Mouse (Mus musculus): ENCODE results near the gene Trnau1ap. TPM values are rescaled to one million over a fixed set of nuclear protein-coding genes. Genes with fewer than 3 reads are reported as not detected.

The Trnau1ap gene
- polyA plus RNA-seq, 1 experiment = 103 TPM

GRCm38 (mm10) chr4:132291056-132291455, 38.3 kb downstream of the Trnau1ap start:
- no peak for TF ChIP-seq GATA1 (IDR thresholded peaks at IDR 0.05; ENCODE audit: low read length)

GRCm38 (mm10) chr4:132275949-132276348, 53.4 kb downstream of the Trnau1ap start:
- no peak for TF ChIP-seq GATA1 (IDR thresholded peaks at IDR 0.05; ENCODE audit: low read length)

GRCm38 (mm10) chr4:132274156-132274862, 55.0 kb downstream of the Trnau1ap start, which contains the start of gene Taf12:
Taf12 (plus strand) TSS chr4:132274375.
- no peak for TF ChIP-seq GATA1 (IDR thresholded peaks at IDR 0.05; ENCODE audit: low read length)

GRCm38 (mm10) chr4:132273166-132273565, 56.2 kb downstream of the Trnau1ap start:
- TF ChIP-seq GATA1 (IDR thresholded peaks at IDR 0.05; ENCODE audit: low read length) = no peak

DNA sequence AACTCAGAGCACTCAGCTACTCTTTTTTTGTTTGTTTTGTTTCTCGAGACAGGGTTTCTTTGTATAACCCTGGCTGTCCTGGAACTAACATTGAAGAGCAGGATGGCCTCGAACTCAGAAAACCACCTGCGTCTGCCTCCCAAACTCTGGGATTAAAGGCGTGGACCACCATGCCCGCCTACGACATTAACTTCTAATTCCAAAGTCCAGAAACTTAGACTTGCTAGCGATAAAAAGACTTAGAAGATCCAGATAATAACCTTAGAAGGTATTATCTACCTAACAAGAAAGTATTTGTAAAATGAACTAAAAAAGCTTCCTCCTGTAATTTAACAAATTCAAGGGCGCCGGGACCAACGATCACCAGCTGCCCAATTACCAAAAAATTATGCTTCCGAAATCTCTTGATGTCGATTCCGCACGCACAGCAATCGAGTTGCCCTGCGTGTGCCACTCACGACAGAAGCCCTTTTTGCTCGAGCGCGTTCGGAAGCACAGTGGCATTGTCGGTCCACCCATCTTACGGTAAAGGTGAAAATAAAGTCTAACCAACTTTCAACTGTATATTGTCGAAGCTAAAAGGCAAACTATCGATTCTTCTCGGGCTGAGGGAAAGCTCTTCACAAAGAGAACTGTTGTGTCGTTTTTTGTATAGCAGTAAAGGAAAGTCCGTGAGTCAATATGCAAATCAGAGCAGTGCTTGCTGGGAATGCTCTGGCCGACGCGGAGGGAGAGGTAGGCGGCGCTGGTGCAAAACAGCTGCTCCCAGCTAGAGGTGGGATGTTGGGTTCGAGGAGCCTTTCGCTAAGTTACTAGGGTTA, 59.4 kb downstream of the Trnau1ap start:
- TF ChIP-seq GATA1 (IDR thresholded peaks at IDR 0.05; ENCODE audit: low read length) = no peak

DNA sequence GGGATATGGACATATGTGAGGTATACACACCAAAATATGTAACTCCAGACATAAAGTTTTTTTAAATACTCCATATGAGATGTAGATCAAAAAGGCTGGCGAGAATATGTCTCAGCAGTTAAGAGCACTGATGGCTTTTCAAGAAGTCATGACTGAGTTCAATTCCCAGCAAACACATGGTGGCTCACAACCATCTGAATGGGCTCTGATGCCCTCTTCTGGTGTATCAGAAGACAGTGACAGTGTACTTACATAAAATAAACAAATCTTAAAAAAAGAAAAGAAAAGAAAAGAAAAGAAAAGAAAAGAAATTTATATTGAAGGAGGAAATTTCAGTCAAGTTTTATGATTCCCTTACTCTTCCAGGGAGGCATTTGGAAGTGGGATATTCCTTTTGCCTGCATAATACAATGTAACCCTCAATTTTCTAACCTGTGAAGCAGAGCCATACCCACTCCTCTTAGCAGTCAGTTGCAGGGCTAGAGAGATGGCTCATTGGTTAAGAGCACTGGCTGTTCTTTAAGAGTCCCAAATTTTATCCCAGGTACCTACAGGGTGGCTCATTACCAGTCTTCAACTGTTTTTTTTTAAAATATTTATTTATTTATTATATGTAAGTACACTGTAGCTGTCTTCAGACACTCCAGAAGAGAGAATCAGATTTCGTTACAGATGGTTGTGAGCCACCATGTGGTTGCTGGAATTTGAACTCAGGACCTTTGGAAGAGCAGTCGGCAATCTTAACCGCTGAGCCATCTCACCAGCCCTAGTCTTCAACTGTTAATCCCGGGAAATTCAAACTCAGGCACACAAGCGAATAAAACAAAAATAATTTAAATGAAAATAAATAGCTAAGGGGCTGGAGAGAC, 60.2 kb downstream of the Trnau1ap start:
- no peak for TF ChIP-seq GATA1 (IDR thresholded peaks at IDR 0.05; ENCODE audit: low read length)

GRCm38 (mm10) chr4:132266835-132267349, 62.4 kb downstream of the Trnau1ap start:
- TF ChIP-seq GATA1 (IDR thresholded peaks at IDR 0.05; ENCODE audit: low read length) = no peak

DNA sequence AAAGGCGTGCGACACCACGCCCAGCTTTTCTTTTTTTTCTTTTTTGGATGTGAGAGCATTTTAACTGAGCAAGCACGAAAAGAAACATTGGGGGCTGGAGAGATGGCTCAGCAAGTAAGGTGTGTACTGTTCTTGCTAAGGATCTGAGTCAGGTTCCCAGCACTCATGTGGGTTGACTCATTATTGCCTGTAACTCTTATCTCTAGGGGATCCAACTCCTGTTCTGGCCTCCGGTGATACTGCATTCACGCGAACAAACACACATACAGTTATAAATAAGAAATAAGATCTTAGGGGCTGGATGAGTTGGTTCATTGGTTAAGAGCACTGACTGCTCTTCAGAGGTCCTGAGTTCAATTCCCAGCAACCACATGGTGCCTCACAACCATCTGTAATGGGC, 66.0 kb downstream of the Trnau1ap start:
- no peak for TF ChIP-seq GATA1 (IDR thresholded peaks at IDR 0.05; ENCODE audit: low read length)

- TF ChIP-seq GATA1 (IDR thresholded peaks at IDR 0.05; ENCODE audit: low read length) = no peak
Measured at GRCm38 (mm10) chr4:132262358-132262616, 67.1 kb downstream of the Trnau1ap start.

Other genes starting within 250 kb of the Trnau1ap start
- not detected in 2 replicates for gene Oprd1, start 185.1 kb downstream of the Trnau1ap start, polyA plus RNA-seq (2012)
- 70.3 and 81.0 TPM in 2 replicates for gene Ythdf2, start 117.2 kb downstream of the Trnau1ap start, polyA plus RNA-seq (2012)
- 10.3 and 20.1 TPM in 2 replicates for gene Gmeb1, start 67.9 kb downstream of the Trnau1ap start, polyA plus RNA-seq (2012)
- gene Taf12, start 55.2 kb downstream of the Trnau1ap start, polyA plus RNA-seq (2012) = 5.8 and 22.4 TPM in 2 replicates
- 0.55 and 0.68 TPM in 2 replicates for gene Rab42, start 26.2 kb downstream of the Trnau1ap start, polyA plus RNA-seq (2012)
- gene Rcc1, start 24.1 kb upstream of the Trnau1ap start, polyA plus RNA-seq (2012) = 96.0 and 97.3 TPM in 2 replicates
- 17.5 and 22.6 TPM in 2 replicates for gene Phactr4, start 93.0 kb upstream of the Trnau1ap start, polyA plus RNA-seq (2012)
- 7.3 and 9.1 TPM in 2 replicates for gene Med18, start 134.4 kb upstream of the Trnau1ap start, polyA plus RNA-seq (2012)
- 21.3 and 24.4 TPM in 2 replicates for gene Sesn2, start 181.0 kb upstream of the Trnau1ap start, polyA plus RNA-seq (2012)
- gene Atpif1, start 204.1 kb upstream of the Trnau1ap start, polyA plus RNA-seq (2012) = 178 and 267 TPM in 2 replicates
- gene Dnajc8, start 206.0 kb upstream of the Trnau1ap start, polyA plus RNA-seq (2012) = 73.7 and 340 TPM in 2 replicates
- not detected in 2 replicates for gene Ptafr, start 234.5 kb upstream of the Trnau1ap start, polyA plus RNA-seq (2012)